Mouse (Mus musculus) neural tube, embryonic 15.5 days (tissue): ENCODE measurements around the gene Myl7. TPM values are rescaled to one million over a fixed set of nuclear protein-coding genes. Genes with fewer than 3 reads are reported as not detected.
A peak's percentile ranks its signal among the peaks of the same experiment; 100 is the strongest.
"Not testable (repeated sequence)": the region's sequence is repeated elsewhere in the genome, so short reads cannot be mapped to it uniquely, and the experiment has no call there.

ENCODE experiments used
- ATAC-seq: fragments of 200-750 bp; cut with Nextera tagmentation; 2 replicates; pipeline ENCODE4 v1.8.0; 2017; ENCODE audit warnings: mild to moderate bottlenecking, moderate TSS enrichment, moderate library complexity; ENCODE audit not compliant: low FRiP score
- H3K27ac ChIP-seq: fragments of 300-500 bp; sonication (generic); replicated peaks from 2 replicates; pipeline ENCODE4 v1.5.1; 2015; ENCODE audit warnings: mild to moderate bottlenecking, inconsistent platforms
- H3K27me3 ChIP-seq: fragments of 300-500 bp; sonication (generic); replicated peaks from 2 replicates; pipeline ENCODE4 v1.6.1; 2015; ENCODE audit warnings: inconsistent platforms
- H3K36me3 ChIP-seq: fragments of 300-500 bp; sonication (generic); 2 replicates; pipeline ENCODE4 v1.6.1; 2015; ENCODE audit warnings: inconsistent platforms
- H3K4me1 ChIP-seq: fragments of 300-500 bp; sonication (generic); 2 replicates; pipeline ENCODE4 v1.6.1; 2015; ENCODE audit warnings: inconsistent platforms
- H3K4me2 ChIP-seq: fragments of 300-500 bp; sonication (generic); 2 replicates; pipeline ENCODE4 v1.6.1; 2015; ENCODE audit warnings: inconsistent platforms, mild to moderate bottlenecking, moderate library complexity
- H3K4me3 ChIP-seq: fragments of 300-500 bp; sonication (generic); replicated peaks from 2 replicates; pipeline ENCODE4 v1.5.1; 2015; ENCODE audit warnings: mild to moderate bottlenecking, inconsistent platforms
- H3K9ac ChIP-seq: fragments of 300-500 bp; sonication (generic); replicated peaks from 2 replicates; pipeline ENCODE4 v1.6.1; 2015; ENCODE audit warnings: mild to moderate bottlenecking, inconsistent platforms
- H3K9me3 ChIP-seq: fragments of 300-500 bp; sonication (generic); replicated peaks from 2 replicates; pipeline ENCODE4 v1.6.1; 2016; ENCODE audit warnings: inconsistent platforms
- WGBS: fragments of 180-500 bp; shearing (Covaris S2); methylation state at CpG from one replicate; pipeline ENCODE4 v1.1.7; 2015; ENCODE audit warnings: mixed read lengths; 5-methylcytosine and 5-hydroxymethylcytosine counted together
- polyA plus RNA-seq: library from polyadenylated mRNA; unstranded; fragments of >200 nt; fragmentation: Nextera tagmentation; extraction: Ambion mirVana; gene quantifications from 2 replicates; pipeline ENCODE4 v1.2.1, GENCODE M21; 2015

The Myl7 gene
- polyA plus RNA-seq, 1 experiment from 2014 or later = 1.4 TPM

DNA sequence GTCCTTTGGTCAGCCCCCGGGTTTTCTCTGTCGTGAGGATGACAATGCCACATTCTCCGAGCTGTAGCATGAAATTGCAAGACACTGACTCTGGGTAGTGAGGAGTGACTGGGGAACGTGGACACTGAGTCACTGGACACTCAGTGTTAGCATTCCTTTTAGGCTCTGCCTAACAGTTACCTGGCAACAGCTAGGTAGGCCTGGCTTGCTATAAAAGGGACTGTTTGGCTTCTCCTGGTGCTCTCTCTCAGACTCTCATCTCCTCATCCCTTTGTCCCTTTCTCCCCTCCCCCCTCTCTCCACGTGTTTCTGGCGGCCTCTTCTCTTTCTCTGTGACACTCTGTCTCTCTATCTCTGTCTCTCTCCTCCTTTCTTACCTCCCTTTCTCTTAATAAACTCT is 3.8 kb upstream of the Myl7 start:
- WGBS = 3% methylated on average over 6 of the region's 6 CpGs
- Histone ChIP-seq H3K4me2 (peak overlapping the region; percentile 77), H3K9ac (peak overlapping the region; percentile 52), H3K27me3 (peaks cover 7% of the 10 kb centered on the region; the same call in 1 of the 2 replicates), H3K4me3 (peak overlapping the region; percentile 43), H3K27ac (peak overlapping the region; percentile 87), H3K4me1 (peaks cover 22% of the 10 kb centered on the region), H3K36me3 (no peaks in the 10 kb centered on the region), H3K9me3 (no peaks in the 10 kb centered on the region)
- ATAC-seq = peak; percentile 54

- WGBS = 1% methylated on average over 32 of the region's 32 CpGs
- Histone ChIP-seq H3K9me3 (no peaks in the 10 kb centered on the region), H3K9ac (peak overlapping the region; percentile 52), H3K27me3 (peaks cover 7% of the 10 kb centered on the region; the same call in 1 of the 2 replicates), H3K4me2 (peak overlapping the region; percentile 77), H3K36me3 (no peaks in the 10 kb centered on the region), H3K27ac (peak overlapping the region; percentile 87), H3K4me3 (peak overlapping the region; percentile 43), H3K4me1 (peaks cover 25% of the 10 kb centered on the region)
- ATAC-seq = peak; percentile 92
Measured at GRCm38 (mm10) chr11:5901950-5902349, 3.4 kb upstream of the Myl7 start.

DNA sequence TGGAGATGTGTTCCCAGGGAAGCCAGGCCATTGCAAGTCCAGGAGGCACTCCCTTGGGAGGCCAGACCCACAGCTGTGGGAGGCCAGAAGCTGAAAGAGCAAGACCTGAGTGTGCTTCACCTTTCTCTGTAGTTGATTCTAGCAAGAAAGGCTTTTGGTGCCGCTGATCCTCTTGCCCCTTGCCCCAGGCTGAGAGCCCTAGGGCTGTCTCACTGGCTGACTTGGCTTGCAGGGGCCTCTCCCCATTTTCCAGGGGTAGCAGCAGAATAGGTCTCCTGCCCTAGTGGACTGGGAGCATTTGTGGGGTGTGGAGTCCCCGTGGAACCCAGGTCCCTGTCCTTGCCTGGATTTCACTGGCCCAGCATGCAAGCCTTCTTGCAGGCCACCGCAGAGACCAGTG is 2.7 kb upstream of the Myl7 start:
- Histone ChIP-seq H3K9me3 (no peaks in the 10 kb centered on the region), H3K27ac (peak overlapping the region; percentile 87), H3K4me3 (peak overlapping the region; percentile 43), H3K4me2 (peak overlapping the region; percentile 77), H3K9ac (peak overlapping the region; percentile 52), H3K27me3 (peaks cover 7% of the 10 kb centered on the region; the same call in 1 of the 2 replicates), H3K36me3 (no peaks in the 10 kb centered on the region), H3K4me1 (peaks cover 25% of the 10 kb centered on the region)
- no peak; the same call in 1 of the 2 replicates for ATAC-seq
- 23% methylated on average over 3 of the region's 3 CpGs for WGBS

GRCm38 (mm10) chr11:5899286-5899685 is 704 bp upstream of the Myl7 start:
- no peak overlapping the region for H3K4me3 ChIP-seq
- WGBS = 94% methylated on average over 10 of the region's 10 CpGs

DNA sequence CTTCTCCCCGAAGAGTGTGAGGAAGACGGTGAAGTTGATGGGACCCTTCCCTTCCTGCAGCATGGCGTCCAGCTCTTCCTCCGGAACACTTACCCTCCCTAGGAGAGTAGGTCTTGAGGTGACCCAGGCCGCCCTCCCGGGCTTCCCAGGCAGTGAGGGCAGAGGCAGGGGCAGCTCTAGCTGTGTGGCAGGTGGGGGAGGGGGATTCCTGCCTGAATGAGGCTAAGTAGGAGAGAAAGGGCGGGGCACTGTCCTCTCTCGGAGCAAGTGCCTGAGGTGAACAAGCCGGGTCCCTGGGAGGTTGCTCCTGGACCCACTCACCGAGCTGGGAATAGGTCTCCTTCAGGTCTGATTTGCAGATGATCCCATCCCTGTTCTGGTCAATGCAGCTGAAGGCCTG is 743 bp downstream of the Myl7 start:
- WGBS = 16% methylated on average over 10 of the region's 10 CpGs
- H3K4me3 ChIP-seq = no peak overlapping the region
- no peak for ATAC-seq
- peaks cover 26% of the 10 kb centered on the region for H3K4me1 ChIP-seq
- H3K9me3 ChIP-seq = no peaks in the 10 kb centered on the region
- no peak overlapping the region for H3K9ac ChIP-seq
- peaks cover 7% of the 10 kb centered on the region; the same call in 1 of the 2 replicates for H3K27me3 ChIP-seq
- H3K4me2 ChIP-seq = no peak overlapping the region
- H3K27ac ChIP-seq = no peak overlapping the region
- H3K36me3 ChIP-seq = no peaks in the 10 kb centered on the region

More at GRCm38 (mm10) chr11:5899286-5899685, 704 bp upstream of the Myl7 start:
- no peak overlapping the region for H3K27ac ChIP-seq
- no peak overlapping the region for H3K4me2 ChIP-seq
- H3K9me3 ChIP-seq = no peaks in the 10 kb centered on the region
- no peak for ATAC-seq
- H3K27me3 ChIP-seq = peaks cover 7% of the 10 kb centered on the region; the same call in 1 of the 2 replicates
- no peak overlapping the region for H3K9ac ChIP-seq
- peaks cover 25% of the 10 kb centered on the region for H3K4me1 ChIP-seq
- no peaks in the 10 kb centered on the region for H3K36me3 ChIP-seq

GRCm38 (mm10) chr11:5897230-5897629 is 1.4 kb downstream of the Myl7 start:
- no peak overlapping the region for H3K4me2 ChIP-seq
- no peak overlapping the region for H3K4me3 ChIP-seq
- no peaks in the 10 kb centered on the region for H3K36me3 ChIP-seq
- H3K27me3 ChIP-seq = peaks cover 7% of the 10 kb centered on the region; the same call in 1 of the 2 replicates
- ATAC-seq = no peak
- 21% methylated on average over 16 of the region's 16 CpGs for WGBS
- no peaks in the 10 kb centered on the region for H3K9me3 ChIP-seq
- peaks cover 25% of the 10 kb centered on the region for H3K4me1 ChIP-seq
- no peak overlapping the region for H3K9ac ChIP-seq
- H3K27ac ChIP-seq = no peak overlapping the region

- Histone ChIP-seq H3K27me3 (peaks cover 7% of the 10 kb centered on the region; the same call in 1 of the 2 replicates), H3K27ac (no peak overlapping the region), H3K4me3 (no peak overlapping the region), H3K4me1 (peaks cover 25% of the 10 kb centered on the region), H3K4me2 (no peak overlapping the region), H3K36me3 (no peaks in the 10 kb centered on the region), H3K9me3 (no peaks in the 10 kb centered on the region), H3K9ac (no peak overlapping the region)
- no peak for ATAC-seq
- 54% methylated on average over 6 of the region's 6 CpGs for WGBS
Measured at GRCm38 (mm10) chr11:5893807-5894206, 4.8 kb downstream of the Myl7 start.

DNA sequence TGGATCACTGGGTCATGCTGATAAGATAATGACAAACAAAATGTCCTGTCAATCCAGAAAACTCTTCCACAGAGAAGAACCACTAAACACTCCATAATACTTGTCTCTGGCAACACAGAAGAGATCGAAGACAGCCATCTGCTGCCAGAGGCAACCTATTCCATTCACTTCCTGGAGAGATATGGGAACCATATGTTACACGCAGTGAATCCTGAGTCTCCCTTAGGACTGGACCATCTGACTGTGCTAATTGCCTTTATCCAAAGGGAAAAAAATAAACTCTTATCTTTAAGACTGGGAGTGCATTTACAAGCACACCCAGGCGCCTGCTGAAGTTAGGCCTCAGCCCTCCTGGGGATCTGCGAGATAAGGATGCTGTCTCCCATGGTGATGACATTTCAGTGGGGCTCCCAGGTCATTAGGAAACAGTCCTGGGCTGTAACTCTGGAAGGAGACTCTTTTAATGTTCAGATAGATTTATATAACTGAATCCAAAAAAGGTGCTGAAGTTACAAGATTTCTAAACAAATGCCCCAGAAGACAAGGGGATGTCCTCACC is 5.7 kb downstream of the Myl7 start:
- H3K9ac ChIP-seq = no peak overlapping the region
- peaks cover 27% of the 10 kb centered on the region for H3K4me1 ChIP-seq
- H3K36me3 ChIP-seq = no peaks in the 10 kb centered on the region
- H3K27me3 ChIP-seq = peaks cover 2% of the 10 kb centered on the region; the same call in 1 of the 2 replicates
- ATAC-seq = no peak
- WGBS = 39% methylated on average over 4 of the region's 4 CpGs
- H3K27ac ChIP-seq = peak overlapping the region; percentile 6; the same call in 1 of the 2 replicates
- H3K4me3 ChIP-seq = no peak overlapping the region
- H3K4me2 ChIP-seq = no peak overlapping the region
- no peaks in the 10 kb centered on the region for H3K9me3 ChIP-seq

DNA sequence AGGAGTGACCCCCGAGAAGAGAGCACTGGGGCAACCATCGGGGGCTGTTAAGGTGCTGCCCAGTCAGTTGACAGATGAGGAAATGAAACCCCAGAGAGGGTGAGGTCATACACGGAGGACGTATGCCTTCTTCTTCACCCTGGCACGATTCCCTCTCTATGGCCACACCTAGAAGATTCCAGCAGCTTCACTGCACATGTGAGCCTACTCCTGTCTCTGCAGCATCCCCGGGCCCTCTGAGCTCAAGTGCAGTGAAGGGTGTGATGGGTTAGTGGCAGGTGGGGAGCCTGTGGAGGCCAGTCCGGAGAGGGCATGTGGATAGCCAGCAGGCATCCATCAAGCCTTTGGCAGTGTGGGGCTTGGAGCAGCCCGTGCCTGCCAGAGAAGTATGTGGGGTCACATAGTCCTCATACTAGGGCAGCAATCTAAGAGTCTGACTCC is 6.4 kb downstream of the Myl7 start:
- Histone ChIP-seq H3K4me3 (no peak overlapping the region), H3K4me2 (no peak overlapping the region)

GRCm38 (mm10) chr11:5888563-5888962 is 10.0 kb downstream of the Myl7 start:
- WGBS = 63% methylated on average over 5 of the region's 5 CpGs

More for the DNA sequence above, 6.4 kb downstream of the Myl7 start:
- Histone ChIP-seq H3K9ac (no peak overlapping the region), H3K4me1 (peaks cover 30% of the 10 kb centered on the region), H3K9me3 (no peaks in the 10 kb centered on the region), H3K27me3 (no peaks in the 10 kb centered on the region), H3K36me3 (no peaks in the 10 kb centered on the region), H3K27ac (peak overlapping the region; percentile 6; the same call in 1 of the 2 replicates)
- WGBS = 56% methylated on average over 8 of the region's 8 CpGs
- no peak for ATAC-seq

DNA sequence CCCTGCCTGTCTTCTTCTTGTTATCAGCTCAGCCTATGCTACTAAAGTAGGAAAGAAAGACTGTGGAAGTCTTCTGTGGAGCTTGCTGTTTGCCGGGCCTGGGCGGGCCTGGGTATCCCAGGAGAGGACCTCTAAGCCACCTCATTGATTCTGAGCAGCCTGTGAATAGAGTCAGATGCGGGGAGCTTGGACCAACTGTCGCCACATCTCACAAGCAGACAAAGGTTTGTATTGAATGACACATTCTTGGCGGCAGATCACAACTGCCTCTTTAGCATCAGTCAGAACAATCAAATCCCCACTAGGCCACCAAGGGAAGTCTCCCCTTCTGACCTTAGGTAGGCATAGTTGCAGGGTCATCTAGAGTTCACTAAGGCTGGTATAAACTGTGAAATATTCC is 11.3 kb downstream of the Myl7 start:
- Histone ChIP-seq H3K9me3 (no peaks in the 10 kb centered on the region), H3K9ac (no peak overlapping the region), H3K4me1 (peaks cover 24% of the 10 kb centered on the region), H3K27me3 (no peaks in the 10 kb centered on the region), H3K4me2 (no peak overlapping the region), H3K27ac (no peak overlapping the region), H3K4me3 (no peak overlapping the region), H3K36me3 (no peaks in the 10 kb centered on the region)
- WGBS = 21% methylated on average over 5 of the region's 5 CpGs
- ATAC-seq = no peak

More at GRCm38 (mm10) chr11:5888563-5888962, 10.0 kb downstream of the Myl7 start:
- H3K36me3 ChIP-seq, ATAC-seq, H3K4me2 ChIP-seq, H3K9ac ChIP-seq, H3K27me3 ChIP-seq, H3K4me3 ChIP-seq, H3K9me3 ChIP-seq: not testable (repeated sequence)
- Histone ChIP-seq H3K4me1 (peaks cover 31% of the 10 kb centered on the region), H3K27ac (0 out of 2 replicates have a peak overlapping the region, but pooled peaks have one; percentile 37)

GRCm38 (mm10) chr11:5886187-5886586 is 12.4 kb downstream of the Myl7 start:
- Histone ChIP-seq H3K27ac (no peak overlapping the region), H3K9ac (no peak overlapping the region), H3K4me2 (no peak overlapping the region), H3K4me3 (no peak overlapping the region), H3K27me3 (no peaks in the 10 kb centered on the region), H3K9me3 (no peaks in the 10 kb centered on the region), H3K4me1 (peaks cover 14% of the 10 kb centered on the region), H3K36me3 (no peaks in the 10 kb centered on the region)
- ATAC-seq = no peak
- 18% methylated on average over 9 of the region's 9 CpGs for WGBS
